Mouse (Mus musculus): ENCODE results near the gene Casr.

GRCm38 (mm10) chr16:36561386-36562338 is at the start of gene Casr:
- TF ChIP-seq CTCF (IDR thresholded peaks at IDR 0.05; ENCODE audit: control insufficient read depth, insufficient read depth, insufficient replicate concordance, low read depth, low read length) (no peak), POLR2A (IDR thresholded peaks at IDR 0.05; ENCODE audit: control insufficient read depth, low read depth, low read length) (no peak)

Measured in testis, adult 2 months (tissue).